Mouse (Mus musculus) CH12.LX (cell line): Measurements from ENCODE around the gene Fam227a.

ENCODE experiments used
- CTCF ChIP-seq, 2 experiments: IDR thresholded peaks in 1 of 2; conservative IDR thresholded peaks in 1 of 2; 2 replicates each; pipeline ENCODE4 v1.5.1; 2011 to 2012; ENCODE audit warnings: low read depth in 2 of 2, low read length in 2 of 2, improper control_type of control experiment in 1 of 2, inconsistent platforms in 1 of 2, mild to moderate bottlenecking in 1 of 2, moderate library complexity in 1 of 2
- E2F4 ChIP-seq: IDR thresholded peaks from 2 replicates; pipeline ENCODE4 v1.6.1; 2011; ENCODE audit warnings: low read depth, low read length, improper control_type of control experiment; ENCODE audit not compliant: insufficient replicate concordance
- ETS1 ChIP-seq: conservative IDR thresholded peaks from 2 replicates; pipeline ENCODE4 v1.6.1; 2012; ENCODE audit warnings: low read depth, mild to moderate bottlenecking, inconsistent platforms, low read length, improper control_type of control experiment, moderate library complexity
- JUND ChIP-seq: conservative IDR thresholded peaks from 2 replicates; pipeline ENCODE4 v1.6.1; 2011; ENCODE audit warnings: low read depth, low read length, improper control_type of control experiment
- KAT2A ChIP-seq: IDR thresholded peaks from 2 replicates; pipeline ENCODE4 v1.6.1; 2012; ENCODE audit warnings: low read length, improper control_type of control experiment, inconsistent platforms; ENCODE audit not compliant: insufficient replicate concordance
- POLR2A ChIP-seq: IDR thresholded peaks from 2 replicates; pipeline ENCODE4 v1.6.1; 2011; ENCODE audit warnings: low read depth, mild to moderate bottlenecking, improper control_type of control experiment, low read length
- POLR2AphosphoS2 ChIP-seq: IDR thresholded peaks from 2 replicates; pipeline ENCODE4 v1.6.1; 2011; ENCODE audit warnings: low read depth, low read length, improper control_type of control experiment
- TBP ChIP-seq: conservative IDR thresholded peaks from 2 replicates; pipeline ENCODE4 v1.6.1; 2011; ENCODE audit warnings: low read depth, low read length, improper control_type of control experiment

GRCm38 (mm10) chr15:79696508-79696907 lies 37.8 kb upstream of the Fam227a start:
- no peak for TF ChIP-seq E2F4
- TF ChIP-seq POLR2A = no peak
- TF ChIP-seq JUND = no peak
- TF ChIP-seq POLR2AphosphoS2 = no peak
- no peak for TF ChIP-seq CTCF (conservative IDR thresholded peaks at IDR 0.05 in 1 of 2, IDR thresholded peaks at IDR 0.05 in 1 of 2; ENCODE audit: low read depth in 2 of 2, low read length in 2 of 2)
- TF ChIP-seq KAT2A = no peak
- no peak for TF ChIP-seq ETS1
- no peak for TF ChIP-seq TBP
